Mouse (Mus musculus): ENCODE data around the gene Ankrd24. TPM values are rescaled to one million over a fixed set of nuclear protein-coding genes. Genes with fewer than 3 reads are reported as not detected.
A peak's percentile ranks its signal among the peaks of the same experiment; 100 is the strongest.
"Not testable (repeated sequence)": the region's sequence is repeated elsewhere in the genome, so short reads cannot be mapped to it uniquely, and the experiment has no call there.

Ankrd24 gene
- polyA plus RNA-seq, 1 experiment = 14.0 TPM

DNA sequence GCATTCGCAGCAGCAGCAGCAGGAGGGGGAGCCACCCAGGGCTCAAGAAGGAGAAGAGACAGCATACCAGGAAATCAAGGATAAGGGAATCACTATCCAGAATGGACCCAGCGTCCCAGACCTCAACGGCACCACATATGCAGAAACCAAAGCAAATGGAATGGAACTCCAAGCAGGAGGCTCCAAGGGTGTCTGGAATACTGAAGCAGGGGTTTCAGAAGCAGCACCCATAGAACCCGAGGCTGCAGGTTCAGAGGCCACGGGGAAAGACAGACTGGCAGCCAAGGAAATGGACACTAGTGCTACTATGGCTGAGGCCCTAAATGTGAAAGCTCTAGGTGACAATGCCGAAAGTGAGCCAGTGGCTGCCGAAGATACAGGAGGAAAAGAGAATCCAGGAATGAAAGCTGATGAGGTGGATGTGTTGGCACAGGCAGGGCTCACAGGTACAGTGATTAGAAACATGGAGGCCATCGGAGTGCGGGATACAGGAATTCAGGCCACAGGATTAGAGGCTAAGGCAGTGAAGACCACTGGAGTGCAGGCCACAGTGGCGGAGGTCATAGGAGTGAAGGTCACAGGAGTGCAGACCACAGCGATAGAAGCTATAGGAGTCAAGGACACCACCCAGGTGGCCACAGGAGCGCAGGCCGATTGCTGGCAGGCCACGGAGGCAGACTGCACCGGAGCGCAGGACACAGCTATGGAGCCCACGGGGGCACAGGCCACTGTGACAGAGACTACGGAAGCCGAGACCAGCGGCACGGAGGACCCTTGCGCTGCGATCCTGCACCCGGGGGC, 14.5 kb downstream of the Ankrd24 start:
- Histone ChIP-seq H3K27me3 (ENCODE audit: control insufficient read depth, insufficient read depth, low read length) (no peaks in the 10 kb centered on the region), H3K27ac (ENCODE audit: insufficient read depth, low read length) (peak overlapping the region; percentile 88), H3K4me1 (ENCODE audit: control insufficient read depth, insufficient read depth, insufficient read length) (peaks cover 7% of the 10 kb centered on the region; the same call in 1 of the 2 replicates), H3K4me3 (ENCODE audit: extremely low read depth, insufficient read depth, insufficient read length) (peak overlapping the region; percentile 83), H3K36me3 (ENCODE audit: control insufficient read depth, insufficient read depth, low read length) (no peaks in the 10 kb centered on the region)
- 21% methylated on average over 24 of the region's 24 CpGs for WGBS
- TF ChIP-seq CTCF (IDR thresholded peaks at IDR 0.05; ENCODE audit: extremely low read depth, insufficient read depth, insufficient read length, insufficient replicate concordance) (no peak), POLR2A (IDR thresholded peaks at IDR 0.05; ENCODE audit: low read depth, low read length) (no peak)
- DNase-seq (ENCODE audit: low read depth in 1 of 2, low spot score in 2 of 2) = no peak

GRCm38 (mm10) chr10:81643449-81644055, 15.2 kb downstream of the Ankrd24 start:
- Histone ChIP-seq H3K27ac (ENCODE audit: insufficient read depth, low read length) (peak overlapping the region; percentile 88), H3K4me3 (ENCODE audit: extremely low read depth, insufficient read depth, insufficient read length) (peak overlapping the region; percentile 83), H3K4me1 (ENCODE audit: control insufficient read depth, insufficient read depth, insufficient read length) (peaks cover 7% of the 10 kb centered on the region; the same call in 1 of the 2 replicates), H3K36me3 (ENCODE audit: control insufficient read depth, insufficient read depth, low read length) (no peaks in the 10 kb centered on the region), H3K27me3 (ENCODE audit: control insufficient read depth, insufficient read depth, low read length) (no peaks in the 10 kb centered on the region)
- WGBS = under 1% methylated on average over 75 of the region's 75 CpGs
- TF ChIP-seq POLR2A (IDR thresholded peaks at IDR 0.05; ENCODE audit: low read depth, low read length) (peak; percentile 91), CTCF (IDR thresholded peaks at IDR 0.05; ENCODE audit: extremely low read depth, insufficient read depth, insufficient read length, insufficient replicate concordance) (0 out of 2 replicates have a peak, but pooled peaks have one; percentile 15)
- DNase-seq (ENCODE audit: low read depth in 1 of 2, low spot score in 2 of 2) = peak; percentile 88 to 96

- no peak for DNase-seq (ENCODE audit: low read depth in 1 of 2, low spot score in 2 of 2)
- no peaks in the 10 kb centered on the region for H3K36me3 ChIP-seq (ENCODE audit: control insufficient read depth, insufficient read depth, low read length)
- WGBS = 57% methylated on average over 2 of the region's 2 CpGs
- H3K4me3 ChIP-seq (ENCODE audit: extremely low read depth, insufficient read depth, insufficient read length) = peak overlapping the region; percentile 83
- H3K27me3 ChIP-seq (ENCODE audit: control insufficient read depth, insufficient read depth, low read length) = no peaks in the 10 kb centered on the region
- H3K27ac ChIP-seq (ENCODE audit: insufficient read depth, low read length) = no peak overlapping the region
- peaks cover 7% of the 10 kb centered on the region; the same call in 1 of the 2 replicates for H3K4me1 ChIP-seq (ENCODE audit: control insufficient read depth, insufficient read depth, insufficient read length)
- no peak for TF ChIP-seq POLR2A (IDR thresholded peaks at IDR 0.05; ENCODE audit: low read depth, low read length)
- TF ChIP-seq CTCF (IDR thresholded peaks at IDR 0.05; ENCODE audit: extremely low read depth, insufficient read depth, insufficient read length, insufficient replicate concordance) = no peak
Observed at GRCm38 (mm10) chr10:81644162-81644561, 15.8 kb downstream of the Ankrd24 start.

GRCm38 (mm10) chr10:81644716-81645115, 16.4 kb downstream of the Ankrd24 start:
- WGBS = 97% methylated on average over 18 of the region's 18 CpGs
- H3K27me3 ChIP-seq (ENCODE audit: control insufficient read depth, insufficient read depth, low read length) = no peaks in the 10 kb centered on the region
- H3K4me1 ChIP-seq (ENCODE audit: control insufficient read depth, insufficient read depth, insufficient read length) = peaks cover 7% of the 10 kb centered on the region; the same call in 1 of the 2 replicates
- H3K4me3 ChIP-seq (ENCODE audit: extremely low read depth, insufficient read depth, insufficient read length) = no peak overlapping the region
- TF ChIP-seq CTCF (IDR thresholded peaks at IDR 0.05; ENCODE audit: extremely low read depth, insufficient read depth, insufficient read length, insufficient replicate concordance) = no peak
- TF ChIP-seq POLR2A (IDR thresholded peaks at IDR 0.05; ENCODE audit: low read depth, low read length) = no peak
- H3K27ac ChIP-seq (ENCODE audit: insufficient read depth, low read length) = no peak overlapping the region
- H3K36me3 ChIP-seq (ENCODE audit: control insufficient read depth, insufficient read depth, low read length) = no peaks in the 10 kb centered on the region
- DNase-seq (ENCODE audit: low read depth in 1 of 2, low spot score in 2 of 2) = no peak

GRCm38 (mm10) chr10:81645391-81645790, 17.1 kb downstream of the Ankrd24 start:
- Histone ChIP-seq H3K27ac (ENCODE audit: insufficient read depth, low read length) (no peak overlapping the region), H3K27me3 (ENCODE audit: control insufficient read depth, insufficient read depth, low read length) (no peaks in the 10 kb centered on the region), H3K36me3 (ENCODE audit: control insufficient read depth, insufficient read depth, low read length) (no peaks in the 10 kb centered on the region), H3K4me3 (ENCODE audit: extremely low read depth, insufficient read depth, insufficient read length) (no peak overlapping the region), H3K4me1 (ENCODE audit: control insufficient read depth, insufficient read depth, insufficient read length) (peaks cover 7% of the 10 kb centered on the region; the same call in 1 of the 2 replicates)
- DNase-seq (ENCODE audit: low read depth in 1 of 2, low spot score in 2 of 2) = no peak
- WGBS = 93% methylated on average over 4 of the region's 4 CpGs
- TF ChIP-seq POLR2A (IDR thresholded peaks at IDR 0.05; ENCODE audit: low read depth, low read length) = no peak

DNA sequence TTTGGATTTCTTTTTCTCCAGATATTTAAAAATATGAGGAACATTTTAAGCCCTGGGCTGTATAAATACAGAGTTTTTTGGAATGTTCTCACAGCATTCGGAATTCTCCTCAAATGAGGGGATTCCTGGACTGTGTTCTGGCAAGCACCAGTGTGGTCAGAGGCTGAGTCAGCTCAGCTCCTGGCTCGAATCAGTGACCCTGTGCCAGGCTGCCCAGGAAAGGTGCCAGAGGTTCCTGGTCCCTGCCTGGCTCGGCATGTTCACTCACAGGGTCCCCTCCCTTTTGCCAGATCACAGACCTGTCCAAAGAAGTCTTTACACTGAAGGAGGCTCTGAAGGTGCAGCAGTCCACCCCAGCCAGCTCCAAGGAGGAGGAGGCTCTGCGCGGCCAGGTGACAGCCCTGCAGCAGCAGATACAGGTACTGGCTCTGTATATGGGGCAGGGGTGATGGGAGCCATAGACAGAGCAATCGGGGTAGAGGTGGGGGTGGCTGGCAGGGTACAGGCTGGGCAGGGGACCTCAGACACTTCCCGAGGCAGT, 17.7 kb downstream of the Ankrd24 start:
- TF ChIP-seq CTCF (IDR thresholded peaks at IDR 0.05; ENCODE audit: extremely low read depth, insufficient read depth, insufficient read length, insufficient replicate concordance) (no peak), POLR2A (IDR thresholded peaks at IDR 0.05; ENCODE audit: low read depth, low read length) (no peak)
- Histone ChIP-seq H3K27me3 (ENCODE audit: control insufficient read depth, insufficient read depth, low read length) (no peaks in the 10 kb centered on the region), H3K4me1 (ENCODE audit: control insufficient read depth, insufficient read depth, insufficient read length) (peaks cover 7% of the 10 kb centered on the region; the same call in 1 of the 2 replicates), H3K36me3 (ENCODE audit: control insufficient read depth, insufficient read depth, low read length) (no peaks in the 10 kb centered on the region), H3K4me3 (ENCODE audit: extremely low read depth, insufficient read depth, insufficient read length) (no peak overlapping the region), H3K27ac (ENCODE audit: insufficient read depth, low read length) (no peak overlapping the region)
- WGBS = 85% methylated on average over 7 of the region's 7 CpGs
- no peak for DNase-seq (ENCODE audit: low read depth in 1 of 2, low spot score in 2 of 2)

DNA sequence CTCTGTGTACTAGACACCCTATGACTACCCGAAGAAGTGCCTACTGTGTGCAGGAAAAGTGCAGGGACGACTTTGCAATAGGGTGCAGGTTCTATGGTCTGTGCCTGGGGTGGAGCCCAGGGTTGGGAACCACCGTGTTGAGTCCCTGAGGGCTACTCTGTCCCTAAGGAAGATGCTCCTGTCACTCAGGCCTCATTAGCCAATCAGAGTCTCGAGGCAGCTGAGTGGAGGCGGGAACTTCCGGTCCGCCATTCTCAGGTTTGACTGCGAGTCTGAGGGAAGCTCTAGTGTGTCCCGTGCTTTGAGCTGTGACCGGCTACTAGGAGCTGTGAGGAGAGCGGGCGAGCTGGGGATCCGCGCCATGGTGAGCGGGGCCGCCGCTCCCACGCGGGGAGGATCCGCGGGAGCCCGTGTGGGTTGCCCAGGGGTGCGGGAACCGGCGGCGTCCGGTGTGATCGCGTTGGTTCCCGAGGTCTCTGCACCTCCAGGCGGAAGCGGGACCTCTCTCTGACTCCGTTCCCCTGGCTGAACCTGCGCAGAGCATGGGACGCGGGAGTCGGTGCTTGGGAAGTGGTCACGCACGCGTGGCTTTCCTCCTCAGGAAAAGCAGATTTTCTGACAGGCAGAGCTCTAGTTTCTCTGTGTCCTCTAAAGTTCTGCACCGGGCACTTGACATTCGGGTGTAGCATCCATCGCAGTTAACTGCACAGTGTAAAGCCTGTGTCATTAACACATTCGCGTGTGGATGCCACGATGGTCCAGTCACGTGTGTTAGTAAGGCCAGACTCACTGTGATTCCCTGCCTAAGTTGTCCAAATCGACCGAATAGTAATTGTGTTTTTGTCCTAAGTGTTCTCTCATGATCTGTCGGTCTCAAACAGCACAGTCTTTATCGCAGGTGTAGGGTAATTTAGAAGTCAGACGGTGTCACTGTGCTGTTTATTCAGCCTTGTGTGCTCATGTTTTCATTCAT, 20.7 kb downstream of the Ankrd24 start, which contains the start of gene Gm10778:
Gene Gm10778, plus strand, starts transcription at position 257 of the 973 bp plus-strand sequence.
- 1% methylated on average over 33 of the region's 52 CpGs for WGBS
- not testable (repeated sequence) for H3K4me1 ChIP-seq (ENCODE audit: control insufficient read depth, insufficient read depth, insufficient read length); H3K36me3 ChIP-seq (ENCODE audit: control insufficient read depth, insufficient read depth, low read length); H3K27me3 ChIP-seq (ENCODE audit: control insufficient read depth, insufficient read depth, low read length)
- Histone ChIP-seq H3K4me3 (ENCODE audit: extremely low read depth, insufficient read depth, insufficient read length) (peak within 1 kb of the TSS; percentile 68), H3K27ac (ENCODE audit: insufficient read depth, low read length) (peak within 1 kb of the TSS; percentile 69)
- peak; percentile 75 to 85 for DNase-seq (ENCODE audit: low read depth in 1 of 2, low spot score in 2 of 2)

All from spleen, adult 2 months (tissue).